Mouse (Mus musculus) embryonic facial prominence, embryonic 15.5 days (tissue): ENCODE results near the gene Eed. TPM values are rescaled to one million over a fixed set of nuclear protein-coding genes. Genes with fewer than 3 reads are reported as not detected.
"Not testable (repeated sequence)": the region's sequence is repeated elsewhere in the genome, so short reads cannot be mapped to it uniquely, and the experiment has no call there.

Experiments
- ATAC-seq: fragments of 200-750 bp; cut with Nextera tagmentation; 2 replicates; pipeline ENCODE4 v1.8.0; 2017; ENCODE audit warnings: low read depth, moderate TSS enrichment; ENCODE audit not compliant: insufficient number of reproducible peaks, low FRiP score, low TSS enrichment
- H3K27ac ChIP-seq: fragments of 300-500 bp; sonication (generic); replicated peaks from 2 replicates; pipeline ENCODE4 v1.5.1; 2015; ENCODE audit warnings: mild to moderate bottlenecking, inconsistent platforms
- H3K27me3 ChIP-seq: fragments of 300-500 bp; sonication (generic); 2 replicates; pipeline ENCODE4 v1.6.1; 2015; ENCODE audit warnings: inconsistent platforms
- H3K36me3 ChIP-seq: fragments of 300-500 bp; sonication (generic); 2 replicates; pipeline ENCODE4 v1.6.1; 2015; ENCODE audit warnings: mild to moderate bottlenecking, inconsistent platforms
- H3K4me1 ChIP-seq: fragments of 300-500 bp; sonication (generic); 2 replicates; pipeline ENCODE4 v1.6.1; 2015; ENCODE audit warnings: inconsistent platforms
- H3K4me2 ChIP-seq: fragments of 300-500 bp; sonication (generic); replicated peaks from 2 replicates; pipeline ENCODE4 v1.6.1; 2015; ENCODE audit warnings: mild to moderate bottlenecking, inconsistent platforms
- H3K4me3 ChIP-seq: fragments of 300-500 bp; sonication (generic); replicated peaks from 2 replicates; pipeline ENCODE4 v1.5.1; 2015; ENCODE audit warnings: mild to moderate bottlenecking, inconsistent platforms
- H3K9ac ChIP-seq: fragments of 300-500 bp; sonication (generic); 2 replicates; pipeline ENCODE4 v1.6.1; 2015; ENCODE audit warnings: inconsistent platforms
- H3K9me3 ChIP-seq: fragments of 300-500 bp; sonication (generic); replicated peaks from 2 replicates; pipeline ENCODE4 v1.6.1; 2016; ENCODE audit warnings: inconsistent platforms
- WGBS: fragments of 180-500 bp; shearing (Covaris S2); methylation state at CpG from one replicate; pipeline ENCODE4 v1.1.7; 2015; 5-methylcytosine and 5-hydroxymethylcytosine counted together
- polyA plus RNA-seq: library from polyadenylated mRNA; unstranded; fragments of >200 nt; fragmentation: Nextera tagmentation; extraction: Ambion mirVana; gene quantifications from 2 replicates; pipeline ENCODE4 v1.2.1, GENCODE M21; 2015

The Eed gene
- polyA plus RNA-seq, 1 experiment from 2014 or later: 64.2 TPM

DNA sequence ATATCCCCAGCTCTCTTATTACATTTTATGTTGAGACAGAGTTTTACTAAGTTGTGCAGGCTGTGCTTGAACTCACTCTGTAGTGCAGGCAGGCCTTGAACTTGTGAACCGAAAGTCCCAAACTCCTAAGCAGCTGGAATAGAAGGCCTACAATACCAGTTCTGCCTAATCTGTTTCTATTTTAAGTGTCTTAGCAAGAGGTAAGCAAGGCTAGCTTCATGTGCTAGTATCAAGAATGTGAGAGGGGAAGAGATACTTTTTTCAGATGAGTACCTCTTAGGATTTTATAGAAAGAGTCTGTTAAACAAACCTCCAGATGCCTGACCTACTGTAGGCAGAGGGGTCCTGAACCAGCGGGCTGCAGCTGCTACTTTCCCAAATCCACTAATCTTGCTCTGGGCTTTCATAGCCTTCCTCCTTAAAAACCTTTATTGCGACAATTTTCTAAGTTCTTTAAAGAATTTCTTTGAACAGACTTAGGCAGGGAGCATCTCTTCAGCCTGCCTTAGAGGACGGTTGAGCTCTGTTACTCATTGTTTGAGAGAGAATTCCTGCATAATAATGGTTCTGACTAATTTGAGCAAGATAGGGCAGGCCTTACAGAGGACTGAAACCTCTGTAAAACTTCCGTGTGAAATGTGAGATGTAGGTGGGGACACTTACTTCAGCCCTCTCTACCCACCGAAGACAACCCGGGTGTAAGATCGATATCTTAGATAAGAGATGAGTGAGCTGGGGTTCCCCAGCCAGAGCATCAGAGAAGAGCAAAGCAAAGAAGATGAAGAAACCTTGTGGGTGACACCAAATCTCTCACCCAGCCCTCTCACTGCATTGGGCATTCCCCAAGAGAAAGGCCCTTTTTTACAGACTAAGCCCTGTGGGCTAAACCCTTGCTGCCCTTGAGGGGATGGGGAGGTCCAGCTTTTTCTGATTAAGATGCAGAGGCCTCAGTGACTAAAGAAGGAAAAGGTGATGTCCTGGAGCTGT, 26.2 kb upstream of the Eed start:
- no peaks in the 10 kb centered on the region for H3K27me3 ChIP-seq
- no peak for ATAC-seq
- no peaks in the 10 kb centered on the region for H3K9me3 ChIP-seq
- no peaks in the 10 kb centered on the region for H3K4me1 ChIP-seq
- H3K9ac ChIP-seq: no peak overlapping the region
- no peaks in the 10 kb centered on the region for H3K36me3 ChIP-seq
- H3K4me2 ChIP-seq: no peak overlapping the region
- WGBS: 35% methylated on average over 8 of the region's 8 CpGs
- no peak overlapping the region for H3K27ac ChIP-seq
- no peak overlapping the region for H3K4me3 ChIP-seq

DNA sequence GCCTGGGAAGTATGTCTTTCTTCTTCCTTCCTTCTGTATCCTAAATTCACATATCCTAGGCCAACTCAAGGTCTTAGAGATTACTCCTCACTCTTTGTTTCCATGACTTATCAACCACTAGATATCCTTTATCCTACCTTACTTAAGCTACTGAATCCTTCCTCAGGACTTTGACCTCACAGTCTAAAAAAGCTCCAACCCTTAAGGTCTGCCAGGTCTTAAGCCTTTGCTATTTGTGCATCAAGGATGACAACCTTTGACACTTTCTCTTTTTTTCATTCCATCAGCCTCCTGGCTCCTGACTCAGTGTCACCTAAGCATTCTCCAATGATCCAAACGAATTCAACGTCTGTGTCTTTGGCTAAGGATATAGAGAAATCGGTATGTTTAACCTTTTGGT, 24.0 kb upstream of the Eed start:
- Histone ChIP-seq H3K27ac (no peak overlapping the region), H3K9ac (no peak overlapping the region), H3K36me3 (no peaks in the 10 kb centered on the region), H3K9me3 (no peaks in the 10 kb centered on the region), H3K4me2 (no peak overlapping the region), H3K4me3 (no peak overlapping the region), H3K27me3 (no peaks in the 10 kb centered on the region), H3K4me1 (no peaks in the 10 kb centered on the region)
- 93% methylated on average over 3 of the region's 3 CpGs for WGBS
- no peak for ATAC-seq

- ATAC-seq: no peak
- 78% methylated on average over 2 of the region's 2 CpGs for WGBS
- no peak overlapping the region for H3K9ac ChIP-seq
Observed at GRCm38 (mm10) chr7:90002375-90002774, 21.6 kb upstream of the Eed start.

GRCm38 (mm10) chr7:89999491-89999890, 18.7 kb upstream of the Eed start:
- Histone ChIP-seq H3K9ac (no peak overlapping the region), H3K27me3 (no peaks in the 10 kb centered on the region), H3K4me1 (0 out of 2 replicates have a peak, but pooled peaks cover 4% of the 10 kb centered on the region), H3K9me3 (no peaks in the 10 kb centered on the region), H3K27ac (no peak overlapping the region), H3K4me3 (no peak overlapping the region), H3K36me3 (no peaks in the 10 kb centered on the region), H3K4me2 (no peak overlapping the region)
- WGBS: 96% methylated on average over 5 of the region's 5 CpGs
- ATAC-seq: no peak

More at GRCm38 (mm10) chr7:90002375-90002774, 21.6 kb upstream of the Eed start:
- Histone ChIP-seq H3K4me3 (no peak overlapping the region), H3K4me1 (0 out of 2 replicates have a peak, but pooled peaks cover 4% of the 10 kb centered on the region), H3K4me2 (no peak overlapping the region), H3K9me3 (no peaks in the 10 kb centered on the region), H3K36me3 (no peaks in the 10 kb centered on the region), H3K27ac (no peak overlapping the region), H3K27me3 (no peaks in the 10 kb centered on the region)

- Histone ChIP-seq H3K9me3 (no peaks in the 10 kb centered on the region), H3K27me3 (no peaks in the 10 kb centered on the region), H3K27ac (no peak overlapping the region), H3K36me3 (no peaks in the 10 kb centered on the region), H3K9ac (no peak overlapping the region), H3K4me3 (no peak overlapping the region), H3K4me2 (no peak overlapping the region), H3K4me1 (0 out of 2 replicates have a peak, but pooled peaks cover 4% of the 10 kb centered on the region)
- WGBS: 93% methylated on average over 2 of the region's 2 CpGs
- no peak for ATAC-seq
Observed at GRCm38 (mm10) chr7:89998624-89999006, 17.8 kb upstream of the Eed start.

DNA sequence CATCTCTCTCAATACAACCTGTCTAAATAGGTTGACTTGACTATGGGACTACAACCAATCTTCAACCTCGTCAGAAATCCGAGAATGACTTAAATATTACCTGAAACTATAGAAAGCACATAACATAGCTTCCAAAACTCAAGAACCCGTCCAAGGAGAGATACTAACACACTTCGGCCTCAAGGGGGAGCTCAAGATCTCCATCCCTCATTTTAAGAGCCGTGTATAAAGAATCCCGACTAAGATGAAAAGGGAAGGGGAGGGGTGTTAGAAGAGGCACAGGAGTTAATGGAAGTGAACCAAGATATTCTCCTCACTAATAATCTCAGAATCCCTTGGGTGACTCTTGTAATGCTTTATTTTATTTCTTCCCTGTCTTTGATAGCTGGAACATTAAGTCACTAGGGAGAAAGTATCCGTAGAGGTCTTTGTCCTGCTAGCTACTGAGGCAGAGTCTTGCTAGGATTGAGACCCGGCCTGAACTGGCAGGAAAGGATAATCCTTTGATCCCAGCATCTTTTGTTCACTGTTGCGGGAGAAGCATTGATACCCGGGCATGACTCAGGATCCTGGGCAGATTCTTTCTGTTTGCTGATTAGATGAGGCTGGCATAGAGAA, 17.3 kb upstream of the Eed start:
- no peak for ATAC-seq

GRCm38 (mm10) chr7:89997526-89997925, 16.7 kb upstream of the Eed start:
- not testable (repeated sequence) for H3K9ac ChIP-seq, H3K36me3 ChIP-seq, H3K4me3 ChIP-seq, H3K27me3 ChIP-seq, H3K27ac ChIP-seq, H3K4me2 ChIP-seq, H3K4me1 ChIP-seq, ATAC-seq, H3K9me3 ChIP-seq
- 32% methylated on average over 5 of the region's 5 CpGs for WGBS

More for the DNA sequence above, 17.3 kb upstream of the Eed start:
- no peaks in the 10 kb centered on the region for H3K36me3 ChIP-seq
- no peaks in the 10 kb centered on the region for H3K9me3 ChIP-seq
- no peak overlapping the region for H3K9ac ChIP-seq
- peak overlapping the region; percentile 25 for H3K4me2 ChIP-seq
- WGBS: 14% methylated on average over 10 of the region's 10 CpGs
- no peaks in the 10 kb centered on the region for H3K27me3 ChIP-seq
- H3K4me3 ChIP-seq: no peak overlapping the region
- no peak overlapping the region for H3K27ac ChIP-seq
- H3K4me1 ChIP-seq: 0 out of 2 replicates have a peak, but pooled peaks cover 4% of the 10 kb centered on the region

GRCm38 (mm10) chr7:89993091-89993490, 12.3 kb upstream of the Eed start:
- H3K9ac ChIP-seq: no peak overlapping the region
- no peak overlapping the region for H3K4me3 ChIP-seq
- ATAC-seq: no peak
- no peaks in the 10 kb centered on the region for H3K9me3 ChIP-seq
- 0 out of 2 replicates have a peak, but pooled peaks cover under 1% of the 10 kb centered on the region for H3K4me1 ChIP-seq
- H3K27me3 ChIP-seq: no peaks in the 10 kb centered on the region
- 84% methylated on average over 1 of the region's 1 CpGs for WGBS
- H3K27ac ChIP-seq: no peak overlapping the region
- no peaks in the 10 kb centered on the region for H3K36me3 ChIP-seq
- H3K4me2 ChIP-seq: no peak overlapping the region

GRCm38 (mm10) chr7:89984421-89984820, 3.6 kb upstream of the Eed start:
- Histone ChIP-seq H3K9ac (no peak overlapping the region), H3K36me3 (no peaks in the 10 kb centered on the region), H3K27ac (no peak overlapping the region), H3K4me3 (no peak overlapping the region), H3K4me1 (no peaks in the 10 kb centered on the region), H3K27me3 (no peaks in the 10 kb centered on the region), H3K9me3 (no peaks in the 10 kb centered on the region), H3K4me2 (no peak overlapping the region)
- no peak for ATAC-seq

- Histone ChIP-seq H3K4me2 (no peak overlapping the region), H3K27ac (no peak overlapping the region), H3K4me3 (no peak overlapping the region), H3K27me3 (no peaks in the 10 kb centered on the region), H3K9me3 (no peaks in the 10 kb centered on the region), H3K9ac (no peak overlapping the region), H3K36me3 (no peaks in the 10 kb centered on the region), H3K4me1 (peaks cover 7% of the 10 kb centered on the region)
- WGBS: 89% methylated on average over 2 of the region's 2 CpGs
- no peak for ATAC-seq
Observed at GRCm38 (mm10) chr7:89983441-89983840, 2.7 kb upstream of the Eed start.

- H3K9ac ChIP-seq: peak overlapping the region; percentile 66
- ATAC-seq: no peak
- WGBS: 6% methylated on average over 10 of the region's 10 CpGs
Observed at GRCm38 (mm10) chr7:89981557-89981956, 774 bp upstream of the Eed start.

More at GRCm38 (mm10) chr7:89981557-89981956, 774 bp upstream of the Eed start:
- H3K4me2 ChIP-seq: peak overlapping the region; percentile 72
- no peaks in the 10 kb centered on the region for H3K36me3 ChIP-seq
- H3K27ac ChIP-seq: peak overlapping the region; percentile 100
- H3K4me3 ChIP-seq: peak overlapping the region; percentile 78
- H3K27me3 ChIP-seq: no peaks in the 10 kb centered on the region
- H3K4me1 ChIP-seq: peaks cover 8% of the 10 kb centered on the region
- H3K9me3 ChIP-seq: no peaks in the 10 kb centered on the region
